Mouse (Mus musculus) kidney, adult 2 months (tissue): Measurements from ENCODE around the gene Stxbp1.

Source experiments
- CTCF ChIP-seq: fragments of 200-500 bp; conservative IDR thresholded peaks from 2 replicates; pipeline ENCODE4 v1.5.1; 2011; ENCODE audit warnings: low read depth, mild to moderate bottlenecking, control low read depth, low read length, moderate library complexity, mixed read lengths; ENCODE audit not compliant: insufficient read depth, insufficient read length
- POLR2A ChIP-seq: fragments of 200-500 bp; IDR thresholded peaks from one replicate; pipeline ENCODE4 v1.6.1; 2011; ENCODE audit warnings: low read depth, low read length, control low read depth

GRCm38 (mm10) chr2:32775359-32776074, 71.5 kb downstream of the Stxbp1 start, which contains the start of the genes Ttc16 and Ptrh1:
- TF ChIP-seq POLR2A (no peak), CTCF (0 out of 2 replicates have a peak, but pooled peaks have one; percentile 3)
